Mouse (Mus musculus) brain, adult 2 months (tissue): ENCODE measurements around the gene Olfr573-ps1.

Source experiments
- DNase-seq: peaks from one replicate; pipeline ENCODE4 v3.0.0; 2011; ENCODE audit warnings: low read depth, low spot score

Gene Olfr573-ps1

GRCm38 (mm10) chr7:102942475-102942874 lies at the start of gene Olfr573-ps1:
Gene Olfr573-ps1 (minus strand): TSS chr7:102942575.
- no peak for DNase-seq

GRCm38 (mm10) chr7:102989224-102989623 lies 46.8 kb upstream of the Olfr573-ps1 start, which contains the start of gene Olfr578:
Gene Olfr578 (minus strand): TSS chr7:102989324.
- DNase-seq: no peak

GRCm38 (mm10) chr7:102975843-102976242 lies 33.5 kb upstream of the Olfr573-ps1 start, which contains the start of gene Olfr577:
Gene Olfr577 (minus strand): TSS chr7:102975943.
- DNase-seq: peak; percentile 29

GRCm38 (mm10) chr7:102974399-102974798 lies 32.0 kb upstream of the Olfr573-ps1 start:
- peak; percentile 28 for DNase-seq

GRCm38 (mm10) chr7:102962360-102962759 lies 20.0 kb upstream of the Olfr573-ps1 start, which contains the start of gene Olfr576:
Gene Olfr576 (plus strand): TSS chr7:102962660.
- DNase-seq: no peak

GRCm38 (mm10) chr7:102958593-102958992 lies 16.2 kb upstream of the Olfr573-ps1 start, which contains the start of gene Olfr575:
Gene Olfr575 (minus strand): TSS chr7:102958775.
- DNase-seq: no peak

- no peak for DNase-seq
Observed at GRCm38 (mm10) chr7:102958137-102958536, 15.8 kb upstream of the Olfr573-ps1 start.

GRCm38 (mm10) chr7:102950732-102951131 lies 8.4 kb upstream of the Olfr573-ps1 start:
- no peak for DNase-seq

- no peak for DNase-seq
Observed at GRCm38 (mm10) chr7:102948167-102948566, 5.8 kb upstream of the Olfr573-ps1 start, which contains the start of gene Olfr574. Gene Olfr574 (plus strand): TSS chr7:102948467.

GRCm38 (mm10) chr7:102943417-102943816 lies 1.0 kb upstream of the Olfr573-ps1 start:
- DNase-seq: no peak

GRCm38 (mm10) chr7:102927105-102927504 lies 15.3 kb downstream of the Olfr573-ps1 start:
- DNase-seq: no peak

GRCm38 (mm10) chr7:102924109-102924508 lies 18.3 kb downstream of the Olfr573-ps1 start, which contains the start of gene Olfr572:
Gene Olfr572 (plus strand): TSS chr7:102924409.
- DNase-seq: no peak

- DNase-seq: peak; percentile 70
Observed at GRCm38 (mm10) chr7:102919632-102920031, 22.7 kb downstream of the Olfr573-ps1 start.

- DNase-seq: no peak
Observed at GRCm38 (mm10) chr7:102917032-102917875, 25.1 kb downstream of the Olfr573-ps1 start, which contains the start of gene Olfr571. Gene Olfr571 (minus strand): TSS chr7:102917536.

GRCm38 (mm10) chr7:102916405-102916804 lies 26.0 kb downstream of the Olfr573-ps1 start:
- DNase-seq: no peak

GRCm38 (mm10) chr7:102915261-102915660 lies 27.1 kb downstream of the Olfr573-ps1 start:
- DNase-seq: no peak
